Mouse (Mus musculus) right cerebral cortex, adult 18-20 months (tissue): ENCODE results near the gene Nlrc5.
"Not testable (repeated sequence)": the region's sequence is repeated elsewhere in the genome, so short reads cannot be mapped to it uniquely, and the experiment has no call there.

Experiments used
- DNase-seq: peaks from one replicate; pipeline ENCODE4 v3.0.0; 2022; ENCODE audit warnings: mixed read lengths

Gene Nlrc5

GRCm38 (mm10) chr8:94433981-94434466 is at the start of gene Nlrc5:
Gene Nlrc5, plus strand, starts transcription at chr8:94434356.
- DNase-seq: peak; percentile 49

GRCm38 (mm10) chr8:94385506-94386213 is 48.5 kb upstream of the Nlrc5 start:
- DNase-seq: no peak

- peak; percentile 99 for DNase-seq
Measured at GRCm38 (mm10) chr8:94386214-94387026, 47.7 kb upstream of the Nlrc5 start, which contains the start of gene Herpud1. Gene Herpud1, plus strand, starts transcription at chr8:94386438.

- peak; percentile 84 for DNase-seq
Measured at GRCm38 (mm10) chr8:94387027-94387684, 47.0 kb upstream of the Nlrc5 start.

GRCm38 (mm10) chr8:94387785-94388184 is 46.4 kb upstream of the Nlrc5 start:
- DNase-seq: no peak

GRCm38 (mm10) chr8:94389531-94389930 is 44.6 kb upstream of the Nlrc5 start:
- no peak for DNase-seq

GRCm38 (mm10) chr8:94390429-94390828 is 43.7 kb upstream of the Nlrc5 start:
- DNase-seq: no peak

GRCm38 (mm10) chr8:94390910-94391309 is 43.2 kb upstream of the Nlrc5 start:
- DNase-seq: no peak

GRCm38 (mm10) chr8:94392147-94392546 is 42.0 kb upstream of the Nlrc5 start:
- peak; percentile 42 for DNase-seq

- no peak for DNase-seq
Measured at GRCm38 (mm10) chr8:94392648-94393047, 41.5 kb upstream of the Nlrc5 start.

- no peak for DNase-seq
Measured at GRCm38 (mm10) chr8:94395851-94396540, 38.2 kb upstream of the Nlrc5 start.

GRCm38 (mm10) chr8:94396964-94397657 is 37.0 kb upstream of the Nlrc5 start:
- DNase-seq: peak; percentile 54

- DNase-seq: no peak
Measured at GRCm38 (mm10) chr8:94398587-94398986, 35.6 kb upstream of the Nlrc5 start.

- no peak for DNase-seq
Measured at GRCm38 (mm10) chr8:94399361-94399953, 34.7 kb upstream of the Nlrc5 start.

GRCm38 (mm10) chr8:94399957-94400356 is 34.2 kb upstream of the Nlrc5 start:
- DNase-seq: not testable (repeated sequence)

- DNase-seq: no peak
Measured at GRCm38 (mm10) chr8:94408443-94409080, 25.6 kb upstream of the Nlrc5 start.

- no peak for DNase-seq
Measured at GRCm38 (mm10) chr8:94409523-94409922, 24.6 kb upstream of the Nlrc5 start.

GRCm38 (mm10) chr8:94412518-94412917 is 21.6 kb upstream of the Nlrc5 start:
- no peak for DNase-seq

- no peak for DNase-seq
Measured at GRCm38 (mm10) chr8:94413509-94413908, 20.6 kb upstream of the Nlrc5 start.

GRCm38 (mm10) chr8:94415218-94415617 is 18.9 kb upstream of the Nlrc5 start:
- DNase-seq: no peak

GRCm38 (mm10) chr8:94418017-94418416 is 16.1 kb upstream of the Nlrc5 start:
- no peak for DNase-seq
